Mouse (Mus musculus) adrenal gland, postnatal 14 days (tissue): Measurements from ENCODE around the gene Ncoa3. TPM values are rescaled to one million over a fixed set of nuclear protein-coding genes. Genes with fewer than 3 reads are reported as not detected.

Experiments
- DNase-seq: peaks from one replicate; pipeline ENCODE4 v3.0.0; 2021; ENCODE audit warnings: mixed read lengths
- total RNA-seq: library from RNA; stranded (reverse); gene quantifications from 2 replicates; pipeline ENCODE4 v1.2.3, GENCODE M21; 2021

Ncoa3 gene
- total RNA-seq, 1 experiment from 2014 or later = 31.3 TPM

DNA sequence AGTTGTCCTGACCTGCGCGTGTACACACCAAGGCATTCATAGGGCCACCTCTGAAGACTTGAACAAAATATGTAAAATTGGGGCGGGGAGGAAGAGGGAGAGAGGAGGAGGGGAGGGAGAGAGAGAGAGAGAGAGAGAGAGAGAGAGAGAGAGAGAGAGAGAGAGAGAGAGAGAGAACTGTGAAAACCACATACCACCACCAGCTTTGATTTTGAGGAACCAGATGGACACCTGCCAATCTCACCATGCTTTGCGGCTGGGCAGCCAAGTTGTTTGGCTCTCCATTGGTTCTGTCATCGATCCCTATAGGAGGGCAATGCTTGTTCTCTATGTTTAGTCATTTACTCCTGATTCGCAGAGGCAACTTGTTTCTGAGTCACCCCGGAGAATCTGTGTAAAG, 21.7 kb upstream of the Ncoa3 start:
- DNase-seq = no peak

DNA sequence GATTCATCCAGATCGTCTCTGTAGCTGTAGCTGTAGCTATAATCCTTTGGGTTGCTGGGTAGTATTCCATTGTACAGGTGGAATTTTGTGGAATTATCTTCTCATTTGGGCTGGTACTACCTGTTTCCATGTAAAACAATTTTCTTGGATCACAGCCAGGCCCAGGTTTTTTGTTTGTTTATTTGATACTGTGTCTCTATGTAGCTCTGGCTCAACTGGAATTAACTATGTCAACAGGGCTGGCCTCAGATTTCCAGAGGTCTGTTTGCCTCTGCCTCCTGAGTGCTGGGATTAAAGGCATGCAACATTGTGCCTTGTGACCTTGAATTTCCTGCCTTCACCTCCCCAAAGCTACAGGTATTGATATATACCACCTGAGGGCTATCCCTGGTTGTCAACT, 18.1 kb upstream of the Ncoa3 start:
- DNase-seq = no peak

DNA sequence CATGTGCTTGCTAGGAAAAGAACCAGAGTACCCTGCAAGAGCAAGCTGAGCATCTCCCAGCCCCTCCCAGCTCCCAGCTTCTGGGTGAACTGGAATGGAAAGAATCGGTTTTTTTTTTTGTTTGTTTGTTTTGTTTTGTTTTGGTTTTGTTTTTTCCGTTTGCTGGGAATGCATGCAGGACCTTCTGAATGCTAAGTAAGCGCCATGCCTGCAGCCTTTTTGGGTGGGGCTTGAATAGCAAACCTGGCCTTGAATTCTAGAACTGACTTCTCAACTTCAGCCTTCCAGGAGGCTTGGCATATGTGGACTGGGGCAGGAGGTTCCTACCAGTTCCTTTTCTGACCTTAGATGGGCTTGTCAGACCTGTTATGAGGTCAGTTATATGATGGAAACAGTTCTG, 16.2 kb upstream of the Ncoa3 start:
- DNase-seq = no peak

DNA sequence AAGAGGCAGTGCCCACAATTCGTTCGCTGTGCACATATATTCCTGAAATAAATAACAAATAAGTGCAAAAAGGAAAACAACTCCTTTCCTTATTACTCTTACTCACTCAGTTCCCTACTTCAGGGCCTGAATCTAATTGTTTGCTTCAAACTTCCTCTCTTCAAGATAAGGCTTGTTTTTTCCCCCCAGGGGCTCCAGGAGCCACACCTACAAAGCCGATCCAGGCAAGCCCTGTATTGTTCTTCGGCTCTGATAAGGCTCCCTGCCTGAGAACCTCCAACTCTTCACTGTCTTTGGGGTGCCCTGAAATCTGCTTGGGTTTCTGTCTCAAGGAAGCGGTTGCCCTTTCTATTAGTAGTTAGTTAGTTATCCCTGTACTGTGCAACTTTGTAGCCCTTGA, 15.6 kb upstream of the Ncoa3 start:
- DNase-seq = no peak

DNA sequence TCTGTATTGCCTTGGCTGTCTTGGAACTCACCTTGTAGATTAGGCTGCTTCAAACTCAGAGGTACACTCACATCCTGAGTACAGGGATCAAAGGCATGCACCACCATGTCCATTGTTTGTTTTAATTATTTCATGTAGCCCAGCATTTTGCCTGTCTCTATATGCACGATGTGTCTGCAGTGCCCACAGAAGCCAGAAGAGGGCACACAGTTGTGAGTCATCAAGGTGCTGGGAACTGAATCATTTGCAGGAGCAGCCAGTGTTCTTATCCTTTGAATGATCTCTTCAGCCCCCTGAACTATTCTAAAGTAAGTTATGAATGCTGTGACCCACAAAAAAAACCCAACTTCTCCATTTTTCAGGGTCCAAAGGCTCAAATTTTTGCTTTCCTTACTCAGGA, 14.3 kb upstream of the Ncoa3 start:
- DNase-seq = no peak

DNA sequence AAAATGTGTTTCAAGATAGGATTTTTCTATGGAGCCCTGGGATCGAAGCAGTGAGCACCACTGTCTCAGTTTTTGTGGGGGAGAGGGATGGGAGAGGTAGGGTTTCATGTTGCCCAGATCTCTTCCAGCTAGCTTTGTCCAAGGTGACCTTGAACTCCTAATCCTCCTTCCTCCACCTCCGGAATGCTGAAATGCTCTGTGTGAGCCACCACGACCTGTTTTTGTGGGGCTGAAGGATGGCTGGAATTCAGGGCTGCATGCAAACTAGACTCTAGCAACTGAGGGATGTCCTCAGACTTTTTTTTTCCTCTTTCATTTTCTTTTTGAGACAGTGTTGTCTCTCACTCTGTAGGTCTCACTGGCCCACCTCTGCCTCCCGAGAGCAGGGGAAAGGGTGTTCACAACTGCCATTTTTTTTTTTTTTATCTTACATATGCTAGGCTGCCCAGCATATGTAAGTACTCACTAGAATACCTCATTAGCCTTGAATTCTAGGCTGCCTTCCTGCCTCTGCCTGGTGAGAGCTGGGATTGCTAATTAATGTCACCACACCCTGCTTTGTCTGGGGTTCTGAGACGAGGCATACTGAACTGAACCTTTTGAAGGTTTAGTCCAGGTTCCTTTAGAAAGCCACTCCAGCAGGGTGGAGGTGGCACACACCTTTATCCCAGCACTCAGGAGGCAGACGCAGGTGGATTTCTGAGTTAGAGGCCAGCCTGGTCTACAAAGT, 11.0 kb upstream of the Ncoa3 start:
- no peak for DNase-seq

DNA sequence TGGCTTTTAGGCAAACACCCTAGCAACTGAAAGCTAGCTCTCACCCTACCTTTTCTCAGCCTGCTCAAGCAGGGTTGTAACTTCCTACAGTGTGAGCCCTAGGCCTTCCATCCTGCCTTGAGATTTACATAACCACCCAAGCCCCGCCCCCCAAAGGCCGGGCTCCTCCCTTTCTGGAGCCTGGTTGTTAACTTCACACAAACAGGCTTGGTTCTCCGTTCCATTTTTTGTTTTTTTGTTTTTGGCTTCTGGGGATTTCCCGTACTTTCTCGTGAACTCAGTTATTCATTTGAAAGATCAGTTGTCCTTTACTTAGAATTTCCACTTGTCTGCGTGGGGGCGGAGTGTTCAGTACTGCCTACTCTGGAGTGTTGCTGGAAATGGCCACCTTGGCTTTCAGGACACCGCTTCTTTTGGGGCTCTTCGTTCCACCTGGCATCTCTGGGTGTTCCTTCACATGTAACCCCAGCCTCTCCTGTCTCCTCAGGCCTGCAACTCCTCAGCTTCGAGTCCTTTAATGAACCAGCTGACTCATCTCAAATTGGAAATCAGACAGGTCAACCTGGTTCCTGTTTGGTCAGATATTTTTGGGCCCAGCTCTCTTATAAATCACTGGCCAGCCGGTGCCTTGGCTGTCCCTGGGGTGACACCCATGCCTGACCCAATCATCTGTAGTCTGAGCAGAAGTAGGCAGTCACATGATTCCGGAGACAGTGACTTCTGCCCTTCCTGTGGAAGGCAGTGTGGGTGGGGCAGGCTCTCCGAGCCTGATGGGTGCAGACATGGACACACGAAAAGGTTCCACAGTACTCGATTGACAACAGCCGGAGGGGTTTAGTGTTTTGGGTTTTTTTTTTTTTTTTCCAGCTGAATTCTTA, 9.7 kb upstream of the Ncoa3 start:
- peak; percentile 81 for DNase-seq

DNA sequence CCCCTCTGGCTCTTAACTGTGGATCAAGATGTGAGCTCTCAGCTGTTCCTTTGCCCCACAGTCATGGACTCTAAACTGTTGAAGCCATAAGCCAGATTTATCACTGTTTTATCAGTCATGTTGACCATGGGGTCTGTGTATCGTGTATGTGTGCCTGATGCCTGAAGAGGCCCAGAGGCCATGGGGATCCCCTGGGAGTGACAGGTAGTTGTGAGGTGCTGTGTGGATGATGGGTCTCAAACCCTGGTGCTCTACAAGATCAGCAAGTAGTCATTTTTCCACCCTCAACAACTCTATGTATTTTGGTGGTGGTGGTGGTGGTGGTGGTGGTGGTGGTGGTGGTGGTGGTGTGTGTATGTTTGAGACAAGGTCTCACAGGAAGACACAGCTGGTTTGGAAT, 8.1 kb upstream of the Ncoa3 start:
- DNase-seq = no peak

DNA sequence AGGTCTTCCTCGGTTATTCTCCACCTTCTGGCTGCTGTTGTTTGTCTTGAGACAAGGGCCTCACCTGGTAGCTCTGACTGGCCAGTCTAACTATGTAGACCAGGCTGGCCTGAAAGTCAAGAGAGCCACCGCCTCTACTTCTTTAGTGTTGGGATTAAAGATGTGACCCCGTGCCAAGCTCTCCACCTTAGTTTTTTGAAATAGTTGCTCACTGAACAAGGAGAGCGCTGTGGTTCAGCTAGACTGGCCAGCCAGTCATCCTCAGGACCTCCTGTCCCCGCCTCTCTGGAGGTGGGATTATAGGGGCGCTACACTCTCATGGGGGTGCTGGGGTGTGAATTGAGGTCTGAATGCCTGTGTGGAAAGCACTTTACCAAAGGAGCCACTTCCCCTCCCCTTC, 7.5 kb upstream of the Ncoa3 start:
- no peak for DNase-seq

DNA sequence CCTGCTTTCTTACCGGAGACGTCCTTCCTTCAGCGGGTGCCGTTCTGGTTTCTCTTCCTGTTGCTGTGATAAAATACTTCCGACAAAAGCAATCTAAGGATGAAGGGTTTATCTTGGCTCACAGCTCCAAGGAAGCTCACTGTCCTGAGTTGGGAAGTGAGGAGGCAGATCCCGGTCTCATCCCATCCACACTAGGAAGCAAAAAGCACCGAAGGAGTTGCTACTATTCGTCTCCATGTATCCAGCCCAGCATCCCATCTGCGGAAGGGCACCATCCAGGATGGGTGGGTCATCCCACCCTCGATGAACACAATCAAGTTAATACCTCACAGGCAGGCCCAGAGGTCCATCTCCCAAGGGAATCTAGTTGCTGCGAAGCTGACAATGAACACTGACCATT, 6.9 kb upstream of the Ncoa3 start:
- no peak for DNase-seq

DNA sequence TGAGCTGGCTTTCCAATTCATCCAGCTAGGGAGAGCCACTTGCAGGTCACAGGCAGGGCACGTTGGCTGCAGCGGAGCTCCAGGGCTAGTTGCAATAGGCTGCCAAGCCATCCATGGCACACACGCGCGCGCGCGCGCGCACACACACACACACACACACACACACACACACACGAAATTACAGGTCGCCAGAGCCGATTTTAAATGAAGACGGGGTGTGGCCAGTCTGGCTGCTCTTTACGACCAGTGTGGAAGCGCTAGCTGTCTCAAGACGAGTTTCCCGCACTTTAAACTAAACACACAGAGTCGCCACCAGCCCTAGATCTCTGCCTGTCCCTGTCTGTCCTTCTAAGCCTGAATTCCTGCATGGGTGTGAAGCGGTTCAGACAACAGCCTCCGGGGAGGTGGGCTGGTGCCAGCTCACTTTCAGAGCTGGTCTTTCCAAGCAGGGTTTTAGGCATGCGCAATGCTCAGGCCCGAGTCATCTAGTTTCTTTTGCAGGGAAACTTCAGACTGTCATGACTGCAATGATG, 5.4 kb upstream of the Ncoa3 start:
- DNase-seq = peak; percentile 89

DNA sequence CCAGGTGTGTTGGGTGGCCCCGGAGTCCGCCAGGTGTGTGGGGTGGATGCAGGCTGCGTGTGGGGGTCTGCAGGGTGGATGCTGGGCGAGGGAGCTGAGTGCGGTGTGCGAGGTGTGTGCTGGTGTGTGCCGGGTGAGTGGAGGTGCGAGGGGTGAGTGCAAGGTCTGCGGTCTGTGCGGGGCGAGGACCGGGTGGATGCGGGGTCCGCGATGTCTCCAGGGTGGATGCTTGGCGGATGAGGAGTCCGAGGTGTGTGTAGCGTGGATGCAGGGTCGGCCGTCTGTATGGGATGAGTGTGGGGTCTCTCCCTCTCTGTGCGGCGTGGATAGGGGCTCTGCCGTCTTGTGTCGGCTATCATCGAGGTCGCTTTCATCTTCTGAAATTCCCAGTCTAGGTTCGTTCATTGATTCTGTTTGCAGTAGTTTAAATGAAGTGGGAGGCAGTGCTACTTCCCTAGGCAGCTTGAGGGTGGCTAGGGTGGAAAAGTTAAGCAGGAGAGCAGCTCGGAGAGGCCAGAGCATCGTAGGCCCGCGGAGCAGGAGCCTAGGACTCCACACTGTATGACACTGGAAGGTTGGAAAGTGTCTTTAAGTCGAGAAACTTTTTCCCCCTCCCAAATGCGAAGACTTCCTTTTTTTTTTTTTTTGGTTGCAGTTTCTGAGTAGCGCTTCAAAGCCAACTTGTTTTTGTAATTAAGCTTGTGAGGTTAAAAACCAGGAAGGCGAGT, 901 bp downstream of the Ncoa3 start:
- peak; percentile 36 for DNase-seq

DNA sequence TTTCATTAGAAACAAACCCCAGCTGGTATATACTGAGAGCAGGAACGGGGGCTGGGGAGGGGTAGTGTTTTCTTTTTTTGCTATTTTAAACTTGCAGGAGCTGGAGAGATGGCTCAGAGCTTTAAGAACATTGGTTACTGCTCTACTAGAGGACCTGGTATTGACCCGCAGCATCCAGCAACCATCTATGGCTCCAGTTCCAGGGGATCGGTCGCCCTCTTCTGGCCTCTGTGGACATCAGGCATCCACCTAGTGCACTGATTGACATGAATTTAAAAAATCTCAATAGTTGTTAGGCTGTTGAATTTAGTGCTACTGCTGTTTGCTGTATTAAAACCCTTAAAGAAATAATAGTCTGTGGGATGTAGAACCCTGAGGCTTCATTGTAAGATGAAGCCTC, 1.9 kb downstream of the Ncoa3 start:
- no peak for DNase-seq

DNA sequence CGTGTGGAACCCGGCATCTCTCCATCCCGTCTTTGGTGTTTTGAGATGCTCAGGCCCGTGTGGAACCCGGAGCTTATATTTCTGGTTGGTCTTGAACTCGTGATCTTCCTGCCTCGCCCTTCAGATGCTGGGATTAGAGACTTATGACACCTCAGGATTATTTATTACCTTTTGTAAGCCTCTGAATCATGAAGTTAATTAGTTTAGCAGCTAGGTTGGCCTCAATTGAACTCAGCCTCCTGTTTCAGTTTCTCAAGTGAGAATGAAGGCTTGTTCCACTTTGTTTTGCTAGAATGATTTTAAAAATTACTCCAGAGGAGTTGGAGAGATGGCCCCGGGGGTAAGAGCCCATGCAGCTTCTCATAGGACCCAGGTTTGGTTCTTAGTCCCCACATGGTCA, 3.3 kb downstream of the Ncoa3 start:
- DNase-seq = no peak

DNA sequence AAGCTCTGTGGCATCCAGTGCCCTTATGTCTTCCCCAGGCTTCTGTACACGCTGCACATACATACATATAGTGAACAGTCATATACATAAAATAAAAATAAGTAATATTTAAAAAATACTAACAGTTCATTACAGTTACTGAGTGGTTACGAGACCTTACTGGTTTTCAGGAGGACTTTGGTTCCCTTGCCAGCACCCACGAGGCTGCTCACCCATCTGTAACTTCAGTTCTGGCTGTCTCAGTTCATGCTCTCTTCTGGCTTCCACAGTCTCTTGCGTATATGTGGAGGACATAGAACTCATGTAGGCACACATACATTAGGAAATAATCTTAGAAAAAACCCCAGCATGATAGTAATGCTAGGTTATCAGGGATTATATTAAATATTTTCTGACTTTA, 3.7 kb downstream of the Ncoa3 start:
- DNase-seq = no peak

DNA sequence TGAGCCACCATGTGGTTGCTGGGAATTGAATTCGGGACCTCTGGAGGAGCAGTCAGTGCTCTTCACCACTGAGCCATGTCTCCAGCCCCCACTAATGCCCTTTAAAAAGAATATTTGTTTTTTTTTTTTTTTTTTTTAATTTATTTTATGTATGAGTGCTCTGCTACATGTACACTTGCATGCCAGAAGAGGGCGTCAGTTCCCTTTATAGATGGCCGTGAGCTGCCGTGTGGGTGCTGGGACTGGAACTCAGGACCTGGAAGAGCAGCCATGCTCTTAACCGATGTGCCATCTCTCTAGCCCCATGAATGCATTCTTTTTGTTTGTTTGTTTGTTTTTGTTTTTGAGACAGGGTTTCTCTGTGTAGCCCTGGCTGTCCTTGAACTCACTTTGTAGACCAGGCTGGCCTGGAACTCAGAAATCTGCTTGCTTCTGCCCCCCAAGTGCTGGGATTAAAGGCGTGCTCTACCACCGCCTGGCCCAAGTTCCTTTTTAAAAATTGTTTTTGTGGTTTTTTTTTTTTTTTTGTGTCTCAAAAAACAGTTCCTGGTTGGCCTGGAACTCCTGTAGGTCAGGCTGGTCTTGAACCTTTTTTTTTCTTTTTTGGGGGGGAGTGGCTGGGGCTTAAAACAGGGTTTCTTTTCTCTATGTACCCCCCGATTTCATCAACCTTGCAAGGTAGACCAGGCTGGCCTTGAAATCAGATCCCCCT, 5.0 kb downstream of the Ncoa3 start:
- DNase-seq = no peak

DNA sequence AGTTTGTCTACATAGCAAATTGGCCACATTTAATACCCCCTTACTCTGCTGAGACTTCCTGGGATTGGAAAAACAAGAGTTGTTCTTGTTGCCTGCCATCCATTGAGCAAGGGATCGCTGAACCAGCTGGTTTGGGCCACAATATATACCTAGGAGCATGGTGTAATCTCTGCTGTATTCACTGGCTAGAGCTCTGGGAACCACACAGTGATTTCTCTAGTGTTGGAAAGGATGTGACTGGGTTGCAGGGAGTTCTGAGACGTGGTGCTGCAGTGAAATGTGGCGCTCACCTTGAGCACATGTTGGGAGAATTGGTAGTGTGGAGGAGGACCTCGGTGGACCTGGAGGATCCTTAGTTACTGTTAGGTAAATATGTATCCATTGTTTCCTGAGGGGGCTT, 6.5 kb downstream of the Ncoa3 start:
- DNase-seq = no peak

DNA sequence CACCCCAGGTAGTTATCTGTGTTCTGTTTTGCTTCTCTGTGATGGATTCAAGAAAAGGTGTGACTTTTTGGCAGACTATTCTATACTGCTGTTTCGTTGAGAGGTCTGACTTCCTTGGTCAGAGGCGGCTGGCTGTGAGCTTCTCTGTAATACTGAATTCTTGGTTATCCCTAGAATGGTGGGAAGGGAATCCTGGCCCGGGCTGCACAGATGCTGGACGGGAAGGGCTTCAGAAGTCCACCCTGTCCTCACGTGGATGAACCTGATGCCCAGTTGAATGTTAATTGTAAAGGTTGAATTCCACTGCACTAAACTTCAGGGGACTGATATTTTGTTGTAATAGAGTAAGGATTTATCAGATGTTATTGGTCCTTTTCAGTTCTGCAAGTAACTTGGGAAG, 7.4 kb downstream of the Ncoa3 start:
- no peak for DNase-seq

DNA sequence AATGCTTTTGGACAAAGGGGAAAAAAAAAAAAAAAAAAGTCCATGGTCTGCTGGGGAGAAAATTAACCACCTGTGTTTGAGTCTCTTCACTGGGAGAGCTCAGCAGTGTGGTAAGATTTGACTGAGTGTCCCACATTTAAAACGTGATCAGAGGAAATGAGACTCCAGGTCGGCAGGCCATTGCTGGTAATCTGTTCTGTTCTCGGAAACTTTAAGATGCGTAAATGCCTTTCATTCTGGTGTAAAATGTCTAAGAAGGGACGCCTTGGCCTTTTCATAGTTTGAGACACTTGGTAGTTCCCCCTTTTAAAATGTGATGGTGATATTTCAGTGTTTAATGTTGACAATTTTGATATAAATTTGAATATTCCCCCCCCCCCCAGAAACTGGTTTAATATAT, 7.8 kb downstream of the Ncoa3 start:
- no peak for DNase-seq

DNA sequence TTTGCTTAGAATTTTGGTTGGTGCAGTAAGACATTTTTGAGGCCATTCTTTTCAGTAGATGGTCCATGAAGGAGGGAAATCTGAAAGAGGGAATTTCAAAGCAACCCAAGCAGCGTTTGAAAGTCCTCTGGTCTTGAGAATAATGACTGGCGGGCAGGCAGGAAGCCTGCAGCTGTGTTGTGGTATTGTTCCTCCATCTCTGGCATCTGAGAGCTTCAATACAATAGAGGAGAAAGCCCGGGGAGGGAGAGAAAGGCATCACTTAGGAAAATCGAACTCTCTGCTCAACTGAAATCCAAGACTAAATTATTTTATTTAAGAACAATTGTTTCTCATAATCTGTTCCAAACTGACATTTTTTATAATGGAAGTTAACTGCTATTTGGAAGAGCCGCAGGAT, 8.3 kb downstream of the Ncoa3 start:
- DNase-seq = no peak

DNA sequence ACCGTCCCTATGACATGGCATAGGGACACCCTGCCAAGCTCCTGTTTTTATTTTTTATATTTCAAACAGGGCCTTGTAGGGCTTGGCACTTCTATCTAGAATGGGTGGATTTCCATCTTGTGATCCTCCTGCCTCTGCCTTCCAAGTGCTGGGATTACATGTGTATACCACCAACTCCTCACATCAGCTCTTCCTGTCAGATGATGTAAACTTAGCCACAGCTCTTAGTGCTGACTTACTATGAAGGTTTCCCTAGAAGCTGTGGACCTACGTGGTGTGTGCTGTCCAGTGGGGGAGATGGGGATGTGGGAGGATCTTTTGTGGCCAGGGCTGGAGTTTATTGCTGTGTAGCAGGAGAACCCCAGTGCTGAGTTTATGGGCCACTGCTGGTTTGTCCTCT, 8.9 kb downstream of the Ncoa3 start:
- no peak for DNase-seq

DNA sequence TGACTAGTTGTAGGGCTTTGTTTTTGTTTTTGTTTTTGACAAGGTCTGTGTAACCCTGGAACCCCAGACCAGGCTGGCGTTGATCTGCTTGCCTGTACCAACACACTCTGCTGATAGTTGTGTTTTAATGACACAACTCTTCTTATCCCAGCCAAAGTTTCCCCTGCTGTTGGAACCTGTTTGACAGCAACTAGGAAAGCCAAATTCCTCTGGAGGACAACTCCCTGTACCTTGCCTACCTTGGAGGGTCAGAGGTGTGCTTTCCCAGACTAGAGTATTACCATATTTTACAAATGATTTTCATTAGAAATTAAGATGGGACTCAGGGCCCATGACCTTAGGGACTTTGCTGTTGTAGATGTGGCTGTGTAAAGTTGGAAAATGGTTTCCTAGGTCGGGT, 9.3 kb downstream of the Ncoa3 start:
- DNase-seq = no peak
